Mouse (Mus musculus) stomach, embryonic 14.5 days (tissue): ENCODE results near the gene H2-Ob. TPM values are rescaled to one million over a fixed set of nuclear protein-coding genes. Genes with fewer than 3 reads are reported as not detected.
"Not testable (repeated sequence)": the region's sequence is repeated elsewhere in the genome, so short reads cannot be mapped to it uniquely, and the experiment has no call there.

Source experiments
- ATAC-seq: fragments of 200-750 bp; cut with Nextera tagmentation; 2 replicates; pipeline ENCODE4 v1.8.0; 2017; ENCODE audit warnings: low read depth, moderate TSS enrichment; ENCODE audit not compliant: insufficient number of reproducible peaks, insufficient read depth, low FRiP score
- H3K27ac ChIP-seq: fragments of 300-500 bp; sonication (generic); 2 replicates; pipeline ENCODE4 v1.5.1; 2014; ENCODE audit warnings: mild to moderate bottlenecking, low read length, moderate library complexity, mixed read lengths
- H3K27me3 ChIP-seq: fragments of 300-500 bp; sonication (generic); 2 replicates; pipeline ENCODE4 v1.6.1; 2014; ENCODE audit warnings: low read length, control low read depth, mixed read lengths; ENCODE audit not compliant: control insufficient read depth, insufficient read depth
- H3K36me3 ChIP-seq: fragments of 300-500 bp; sonication (generic); 2 replicates; pipeline ENCODE4 v1.6.1; 2014; ENCODE audit warnings: mild to moderate bottlenecking, control low read depth, low read length, moderate library complexity, mixed read lengths; ENCODE audit not compliant: control insufficient read depth, insufficient read depth
- H3K4me1 ChIP-seq: fragments of 300-500 bp; sonication (generic); 2 replicates; pipeline ENCODE4 v1.6.1; 2014; ENCODE audit warnings: low read length, control low read depth, mixed read lengths; ENCODE audit not compliant: control insufficient read depth, insufficient read depth
- H3K4me2 ChIP-seq: fragments of 300-500 bp; sonication (generic); replicated peaks from 2 replicates; pipeline ENCODE4 v1.6.1; 2014; ENCODE audit warnings: low read depth, low read length, control low read depth
- H3K4me3 ChIP-seq: fragments of 300-500 bp; sonication (generic); 2 replicates; pipeline ENCODE4 v1.5.1; 2014; ENCODE audit warnings: low read depth, low read length, control low read depth
- H3K9ac ChIP-seq: fragments of 300-500 bp; sonication (generic); replicated peaks from 2 replicates; pipeline ENCODE4 v1.6.1; 2014; ENCODE audit warnings: low read depth, mild to moderate bottlenecking, control low read depth, low read length, moderate library complexity, mixed read lengths
- H3K9me3 ChIP-seq: fragments of 300-500 bp; sonication (generic); 2 replicates; pipeline ENCODE4 v1.6.1; 2016; ENCODE audit warnings: low read depth, low read length, control low read depth; ENCODE audit not compliant: control insufficient read depth
- WGBS: fragments of 180-500 bp; shearing (Covaris S2); extraction: QIAGEN DNeasy Blood & Tissue Kit; methylation state at CpG from one replicate; pipeline ENCODE4 v1.1.7; 2014; 5-methylcytosine and 5-hydroxymethylcytosine counted together
- polyA plus RNA-seq: library from polyadenylated mRNA; unstranded; fragments of >200 nt; fragmentation: Nextera tagmentation; extraction: Ambion mirVana; gene quantifications from 2 replicates; pipeline ENCODE4 v1.2.1, GENCODE M21; 2014

Gene H2-Ob
- polyA plus RNA-seq, 1 experiment from 2014 or later: 0.54 TPM

DNA sequence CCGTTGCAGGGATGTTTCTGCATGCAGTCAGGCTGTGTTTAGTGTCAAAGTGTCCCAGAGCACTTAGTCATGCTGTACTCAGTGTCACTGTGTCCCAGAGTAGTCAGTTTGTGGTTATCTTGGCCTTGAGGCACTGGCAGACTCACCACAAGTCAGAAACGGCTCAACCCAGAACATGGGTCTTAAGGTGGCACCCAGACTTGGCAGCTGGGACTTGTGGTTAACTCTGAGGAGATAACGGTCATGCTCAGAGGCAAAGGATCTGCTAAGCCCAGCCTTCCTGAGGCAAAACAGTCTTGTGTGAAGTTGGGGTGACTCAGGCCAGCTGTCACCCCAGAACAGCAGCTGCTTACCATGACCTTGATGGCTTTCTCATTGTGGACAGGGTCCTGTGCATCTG is 28.1 kb upstream of the H2-Ob start:
- peaks cover 22% of the 10 kb centered on the region for H3K27me3 ChIP-seq
- no peaks in the 10 kb centered on the region for H3K4me1 ChIP-seq
- H3K36me3 ChIP-seq: no peaks in the 10 kb centered on the region
- no peak overlapping the region for H3K4me2 ChIP-seq
- no peak overlapping the region for H3K4me3 ChIP-seq
- WGBS: 70% methylated on average over 3 of the region's 3 CpGs
- no peak overlapping the region for H3K27ac ChIP-seq
- H3K9ac ChIP-seq: no peak overlapping the region
- ATAC-seq: no peak
- H3K9me3 ChIP-seq: no peaks in the 10 kb centered on the region

DNA sequence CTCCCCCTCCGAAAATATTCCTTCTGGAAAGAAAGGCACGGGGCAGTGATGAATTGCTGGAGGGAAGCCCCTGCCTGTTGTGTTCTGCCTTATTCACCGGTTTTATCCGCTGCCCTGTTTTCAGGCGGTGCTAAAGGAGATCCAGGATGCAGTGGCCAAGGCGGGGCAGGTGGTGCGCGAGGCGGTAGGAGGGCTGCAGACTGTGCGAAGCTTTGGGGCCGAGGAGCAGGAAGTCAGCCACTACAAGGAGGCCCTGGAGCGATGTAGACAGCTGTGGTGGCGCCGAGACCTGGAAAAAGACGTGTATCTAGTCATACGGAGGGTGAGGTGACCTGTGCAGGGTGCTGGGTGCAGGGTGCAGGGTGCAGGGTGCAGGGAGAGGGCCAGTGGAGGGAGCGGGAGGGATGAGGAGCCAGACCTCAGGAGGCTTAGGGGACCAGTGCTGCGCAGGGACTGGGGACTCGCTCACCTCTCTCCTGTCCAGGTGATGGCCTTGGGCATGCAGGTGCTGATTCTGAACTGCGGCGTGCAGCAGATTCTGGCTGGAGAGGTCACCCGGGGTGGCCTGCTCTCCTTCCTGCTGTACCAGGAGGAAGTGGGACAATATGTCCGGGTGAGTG is 26.8 kb upstream of the H2-Ob start:
- no peak overlapping the region for H3K9ac ChIP-seq
- H3K4me3 ChIP-seq: no peak overlapping the region
- no peaks in the 10 kb centered on the region for H3K4me1 ChIP-seq
- ATAC-seq: 0 out of 2 replicates have a peak, but pooled peaks have one; percentile 6
- peaks cover 19% of the 10 kb centered on the region for H3K27me3 ChIP-seq
- H3K36me3 ChIP-seq: no peaks in the 10 kb centered on the region
- H3K27ac ChIP-seq: no peak overlapping the region
- H3K4me2 ChIP-seq: no peak overlapping the region
- no peaks in the 10 kb centered on the region for H3K9me3 ChIP-seq
- 18% methylated on average over 23 of the region's 23 CpGs for WGBS

DNA sequence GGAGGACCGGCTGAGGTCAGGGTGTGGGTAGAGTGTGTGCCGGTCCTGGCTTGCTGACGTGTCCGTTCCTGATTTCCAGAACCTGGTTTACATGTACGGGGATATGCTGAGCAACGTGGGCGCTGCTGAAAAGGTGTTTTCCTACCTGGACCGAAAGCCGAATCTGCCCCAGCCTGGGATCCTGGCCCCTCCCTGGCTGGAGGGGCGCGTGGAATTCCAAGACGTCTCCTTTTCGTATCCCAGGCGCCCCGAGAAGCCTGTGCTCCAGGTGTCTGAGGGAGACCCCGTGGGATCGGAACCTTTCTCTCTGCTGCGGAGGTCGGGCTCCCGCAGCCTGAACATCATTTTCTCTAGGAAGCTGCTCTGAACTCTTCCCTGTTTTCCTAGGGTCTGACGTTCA is 24.8 kb upstream of the H2-Ob start:
- Histone ChIP-seq H3K4me2 (no peak overlapping the region), H3K36me3 (no peaks in the 10 kb centered on the region), H3K9ac (no peak overlapping the region), H3K9me3 (0 out of 2 replicates have a peak, but pooled peaks cover 3% of the 10 kb centered on the region), H3K27ac (no peak overlapping the region), H3K4me1 (no peaks in the 10 kb centered on the region), H3K27me3 (peaks cover 19% of the 10 kb centered on the region), H3K4me3 (no peak overlapping the region)
- no peak for ATAC-seq
- WGBS: 44% methylated on average over 21 of the region's 21 CpGs

DNA sequence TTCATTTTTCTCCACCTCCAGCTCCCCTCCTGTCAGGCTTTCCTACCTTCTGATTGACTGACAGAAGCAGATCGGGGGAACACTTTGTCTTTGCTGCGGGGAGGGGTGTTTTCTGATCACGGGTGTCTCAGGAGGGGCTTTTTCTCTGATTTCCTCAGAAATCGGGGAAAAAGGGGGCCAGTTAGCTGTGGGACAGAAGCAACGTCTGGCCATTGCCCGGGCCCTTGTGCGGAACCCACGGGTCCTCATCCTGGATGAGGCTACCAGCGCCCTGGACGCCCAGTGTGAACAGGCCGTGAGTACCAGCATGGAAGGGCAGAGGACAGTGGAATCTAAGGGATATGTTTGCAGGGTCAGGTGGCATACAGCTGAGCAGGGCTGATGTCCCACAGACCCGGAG is 23.5 kb upstream of the H2-Ob start:
- no peak overlapping the region for H3K4me3 ChIP-seq
- H3K36me3 ChIP-seq: no peaks in the 10 kb centered on the region
- 0 out of 2 replicates have a peak, but pooled peaks cover 3% of the 10 kb centered on the region for H3K9me3 ChIP-seq
- no peak overlapping the region for H3K4me2 ChIP-seq
- H3K27ac ChIP-seq: no peak overlapping the region
- H3K4me1 ChIP-seq: no peaks in the 10 kb centered on the region
- peaks cover 19% of the 10 kb centered on the region for H3K27me3 ChIP-seq
- no peak overlapping the region for H3K9ac ChIP-seq
- WGBS: 83% methylated on average over 12 of the region's 12 CpGs
- no peak for ATAC-seq

DNA sequence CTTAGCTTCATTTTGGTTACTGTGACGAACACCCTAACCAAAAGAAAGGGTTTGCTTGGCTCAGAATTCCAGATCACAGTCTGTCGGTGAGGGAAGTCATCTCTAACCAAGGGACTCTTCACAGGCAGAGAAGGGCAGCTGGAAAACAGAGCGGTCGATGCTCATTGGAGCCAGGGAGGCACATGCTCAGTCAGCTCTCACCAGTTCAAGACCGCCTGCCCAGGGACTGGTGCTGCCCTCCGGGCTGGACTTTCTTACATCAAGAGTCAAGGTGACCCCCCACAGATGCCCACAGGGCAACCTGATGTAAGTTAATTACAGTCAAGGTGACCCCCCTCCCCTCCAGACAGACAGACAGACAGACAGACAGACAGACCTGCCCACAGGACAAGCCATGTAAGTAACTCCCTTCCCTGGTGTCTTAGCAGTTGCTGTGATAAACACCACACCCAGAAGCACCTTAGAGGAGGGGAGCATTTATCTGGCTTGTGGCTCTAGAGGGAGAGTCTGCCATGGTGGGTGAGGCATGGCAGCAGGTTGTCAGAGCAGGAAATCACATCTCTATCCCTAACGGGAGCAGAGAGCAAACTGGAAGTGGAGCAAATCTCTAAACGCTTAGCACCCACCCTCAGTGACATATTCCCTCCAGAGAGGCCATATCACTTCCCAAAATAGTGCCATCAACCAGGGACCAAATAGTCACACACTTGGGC is 21.3 kb upstream of the H2-Ob start:
- H3K27ac ChIP-seq: no peak overlapping the region
- H3K36me3 ChIP-seq: no peaks in the 10 kb centered on the region
- H3K27me3 ChIP-seq: peaks cover 12% of the 10 kb centered on the region; the same call in 1 of the 2 replicates
- H3K4me1 ChIP-seq: no peaks in the 10 kb centered on the region
- WGBS: 85% methylated on average over 8 of the region's 8 CpGs
- H3K4me2 ChIP-seq: no peak overlapping the region
- ATAC-seq: no peak
- 0 out of 2 replicates have a peak, but pooled peaks cover 3% of the 10 kb centered on the region for H3K9me3 ChIP-seq
- H3K9ac ChIP-seq: no peak overlapping the region
- no peak overlapping the region for H3K4me3 ChIP-seq

DNA sequence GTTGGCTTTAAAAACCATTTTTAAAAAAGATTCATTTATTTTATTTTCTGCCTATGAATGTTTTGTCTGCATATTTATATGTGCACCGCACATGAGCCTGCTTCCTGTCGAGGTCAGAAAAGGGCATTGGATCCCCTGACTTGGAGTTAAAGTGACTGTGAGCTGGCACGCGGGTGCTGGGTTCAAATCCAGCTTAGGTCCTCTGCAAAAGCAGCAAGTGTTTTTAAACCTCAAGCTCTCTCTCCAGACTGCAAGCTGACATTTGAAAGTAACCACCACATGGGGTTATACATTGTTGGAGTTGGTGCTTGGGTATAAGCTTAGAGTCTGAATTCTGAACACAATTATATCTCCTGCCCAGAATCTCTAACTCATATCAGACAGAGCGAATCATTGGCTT is 20.7 kb upstream of the H2-Ob start:
- no peak overlapping the region for H3K27ac ChIP-seq
- H3K9me3 ChIP-seq: 0 out of 2 replicates have a peak, but pooled peaks cover 3% of the 10 kb centered on the region
- no peak for ATAC-seq
- WGBS: 83% methylated on average over 5 of the region's 5 CpGs
- H3K4me2 ChIP-seq: no peak overlapping the region
- H3K27me3 ChIP-seq: peaks cover 12% of the 10 kb centered on the region; the same call in 1 of the 2 replicates
- H3K4me3 ChIP-seq: no peak overlapping the region
- no peaks in the 10 kb centered on the region for H3K4me1 ChIP-seq
- no peak overlapping the region for H3K9ac ChIP-seq
- no peaks in the 10 kb centered on the region for H3K36me3 ChIP-seq

DNA sequence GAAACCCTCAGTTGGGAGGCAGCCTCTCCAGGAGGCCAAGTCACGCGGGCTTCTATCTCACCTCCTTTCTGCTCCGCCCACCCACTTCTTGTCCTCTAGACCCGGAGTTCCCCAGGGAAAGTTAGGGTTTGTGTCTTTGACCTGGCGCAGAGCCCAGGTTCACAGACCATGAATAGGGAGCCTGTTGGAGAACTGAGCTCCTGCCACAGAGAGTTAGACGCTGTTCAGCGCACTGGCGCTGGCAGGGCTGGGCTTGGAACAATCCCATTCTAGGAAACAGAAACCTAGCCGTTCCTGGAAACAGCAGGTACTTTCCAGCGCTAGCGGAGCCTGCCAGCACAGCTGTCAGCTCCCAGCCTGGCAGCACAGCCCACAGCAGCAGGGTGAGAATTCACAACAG is 20.0 kb upstream of the H2-Ob start:
- no peak overlapping the region for H3K4me2 ChIP-seq
- ATAC-seq: no peak
- H3K27me3 ChIP-seq: peaks cover 6% of the 10 kb centered on the region; the same call in 1 of the 2 replicates

DNA sequence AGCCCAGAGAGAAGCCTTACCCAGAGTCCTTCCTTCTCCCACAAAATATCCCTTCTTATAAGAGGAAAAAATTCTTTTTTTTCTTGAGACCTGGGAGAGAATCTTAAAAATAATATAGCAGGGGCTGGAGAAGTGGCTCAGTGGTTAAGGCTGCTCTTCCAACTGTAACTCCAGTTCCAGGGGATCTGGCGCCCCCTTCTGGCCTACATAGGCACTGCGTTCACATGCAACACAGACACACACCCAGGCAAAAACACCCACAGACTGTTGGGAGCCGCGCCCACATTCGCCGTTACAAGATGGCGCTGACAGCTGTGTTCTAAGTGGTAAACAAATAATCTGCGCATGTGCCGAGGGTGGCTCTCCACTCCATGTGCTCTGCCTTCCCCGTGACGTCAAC is 19.6 kb upstream of the H2-Ob start:
- H3K36me3 ChIP-seq, ATAC-seq, H3K9me3 ChIP-seq, H3K4me2 ChIP-seq, H3K9ac ChIP-seq, H3K4me1 ChIP-seq, H3K4me3 ChIP-seq, H3K27me3 ChIP-seq, H3K27ac ChIP-seq: not testable (repeated sequence)
- 92% methylated on average over 8 of the region's 11 CpGs for WGBS

More for the DNA sequence above, 20.0 kb upstream of the H2-Ob start:
- Histone ChIP-seq H3K9ac (no peak overlapping the region), H3K4me1 (no peaks in the 10 kb centered on the region), H3K4me3 (no peak overlapping the region), H3K36me3 (no peaks in the 10 kb centered on the region), H3K9me3 (0 out of 2 replicates have a peak, but pooled peaks cover 3% of the 10 kb centered on the region), H3K27ac (no peak overlapping the region)
- WGBS: 86% methylated on average over 11 of the region's 11 CpGs
